Mouse (Mus musculus): ENCODE data around the gene Arsg. TPM values are rescaled to one million over a fixed set of nuclear protein-coding genes. Genes with fewer than 3 reads are reported as not detected.
A peak's percentile ranks its signal among the peaks of the same experiment; 100 is the strongest.

Gene Arsg
- polyA plus RNA-seq, 1 experiment, result 0.45 TPM

DNA sequence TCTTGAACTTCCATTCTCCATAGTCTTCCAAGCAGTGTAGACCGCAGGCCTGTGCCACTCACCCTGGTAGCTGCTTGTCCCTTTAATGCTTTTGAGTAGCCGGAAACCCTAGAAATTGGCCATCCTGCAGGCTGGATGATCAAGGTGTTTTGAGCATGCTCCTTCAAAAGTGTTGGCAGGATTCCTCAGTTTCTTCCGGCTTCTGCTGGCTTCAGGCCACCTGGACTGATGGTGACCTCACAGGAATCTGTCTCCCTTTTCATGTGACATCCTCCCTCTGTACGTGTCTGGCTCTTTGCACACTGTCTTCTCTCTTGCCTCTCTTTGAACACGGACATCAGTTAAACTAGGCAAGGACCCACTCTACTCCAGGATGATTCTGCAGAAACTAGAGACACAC is 27.0 kb downstream of the Arsg start:
- no peak for TF ChIP-seq GATA1 (IDR thresholded peaks at IDR 0.05; ENCODE audit: low read length)

DNA sequence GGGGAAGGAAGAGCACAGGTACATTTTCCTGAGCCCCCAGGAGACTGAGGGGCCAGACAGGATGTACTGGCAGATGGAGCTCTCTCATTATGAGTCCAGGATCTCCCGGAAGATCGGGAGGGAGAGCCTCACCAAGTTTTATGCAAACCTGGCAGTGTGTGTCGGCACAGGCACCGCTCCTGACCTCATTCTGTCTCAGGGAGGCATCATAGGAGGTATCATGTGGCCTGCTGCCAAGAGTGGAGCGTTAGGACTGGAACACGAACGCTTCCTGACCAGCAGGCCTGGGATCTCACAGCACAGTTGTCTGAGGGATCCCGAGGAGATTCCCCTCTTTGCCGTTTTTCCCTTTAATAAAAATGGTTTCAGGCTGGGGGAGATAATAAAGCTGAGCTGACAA is 31.8 kb downstream of the Arsg start:
- TF ChIP-seq GATA1 (IDR thresholded peaks at IDR 0.05; ENCODE audit: low read length), result no peak

DNA sequence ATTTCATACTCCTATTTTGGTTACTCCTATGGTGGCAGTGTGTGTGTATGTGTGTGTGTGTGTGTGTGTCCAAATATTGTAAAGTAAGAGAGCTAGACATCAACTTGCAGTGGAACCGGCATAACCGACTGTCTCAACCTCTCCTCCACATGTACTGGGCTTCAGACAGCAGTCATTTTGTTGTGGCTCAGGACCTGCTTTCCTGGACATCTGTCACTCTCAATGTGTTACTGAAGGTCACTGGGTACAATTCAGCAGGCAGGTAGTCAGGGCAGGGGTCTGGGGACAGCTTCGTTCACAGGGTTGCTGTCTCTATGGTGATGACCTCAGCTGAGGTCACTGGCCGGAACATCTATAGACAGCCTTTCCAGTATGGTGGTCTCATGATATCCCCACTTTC is 32.6 kb downstream of the Arsg start:
- TF ChIP-seq GATA1 (IDR thresholded peaks at IDR 0.05; ENCODE audit: low read length), result no peak

DNA sequence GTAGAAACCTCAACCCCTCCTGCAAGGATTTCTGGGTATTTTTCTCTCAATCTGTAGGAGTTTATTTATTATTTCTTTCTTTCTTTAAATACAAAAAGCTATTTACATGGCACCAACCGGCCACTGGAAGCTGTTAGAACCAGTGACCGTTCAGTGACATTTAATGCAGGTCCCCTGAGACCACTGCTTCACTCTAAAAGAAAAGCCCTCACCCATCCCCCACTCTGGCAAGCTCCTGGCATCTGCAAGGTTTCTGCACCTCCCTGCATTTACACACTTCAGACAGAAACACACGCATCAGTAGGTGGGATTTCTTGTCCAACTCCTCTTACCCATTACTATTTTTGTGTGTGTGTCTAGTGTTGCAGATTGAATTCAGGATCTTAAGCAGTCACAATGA is 33.9 kb downstream of the Arsg start:
- no peak for TF ChIP-seq GATA1 (IDR thresholded peaks at IDR 0.05; ENCODE audit: low read length)

DNA sequence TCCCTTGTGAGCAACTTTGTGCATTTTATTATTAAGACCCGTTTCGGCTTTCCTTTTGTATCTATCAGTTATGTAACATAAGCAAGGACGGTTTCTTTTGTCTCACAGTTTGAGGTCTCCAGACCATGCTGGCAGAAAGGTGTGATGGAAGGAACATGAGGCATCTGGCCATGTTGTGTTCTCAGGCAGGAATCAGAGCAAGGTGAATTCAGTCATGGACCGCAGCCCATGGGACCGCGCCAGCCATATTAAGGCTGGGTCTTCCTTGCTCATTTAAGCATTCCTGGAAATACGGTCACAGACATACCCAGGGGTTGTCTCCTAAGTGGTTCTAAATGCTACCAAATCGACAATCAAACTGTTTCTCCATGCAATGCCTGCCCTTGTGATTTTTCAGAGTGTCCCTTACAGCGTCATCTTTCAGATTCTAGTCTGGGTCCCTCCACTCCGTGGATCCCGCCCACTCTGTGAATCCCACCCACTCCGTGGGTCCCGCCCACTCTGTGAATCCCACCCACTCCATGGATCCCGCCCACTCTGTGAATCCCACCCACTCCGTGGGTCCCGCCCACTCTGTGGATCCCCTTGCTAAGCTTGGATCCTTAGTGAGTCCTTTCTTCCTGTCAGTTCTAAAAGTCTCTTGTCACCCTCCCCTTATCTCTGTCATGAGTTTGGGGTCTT is 40.0 kb downstream of the Arsg start:
- TF ChIP-seq GATA1 (IDR thresholded peaks at IDR 0.05; ENCODE audit: low read length), result no peak

DNA sequence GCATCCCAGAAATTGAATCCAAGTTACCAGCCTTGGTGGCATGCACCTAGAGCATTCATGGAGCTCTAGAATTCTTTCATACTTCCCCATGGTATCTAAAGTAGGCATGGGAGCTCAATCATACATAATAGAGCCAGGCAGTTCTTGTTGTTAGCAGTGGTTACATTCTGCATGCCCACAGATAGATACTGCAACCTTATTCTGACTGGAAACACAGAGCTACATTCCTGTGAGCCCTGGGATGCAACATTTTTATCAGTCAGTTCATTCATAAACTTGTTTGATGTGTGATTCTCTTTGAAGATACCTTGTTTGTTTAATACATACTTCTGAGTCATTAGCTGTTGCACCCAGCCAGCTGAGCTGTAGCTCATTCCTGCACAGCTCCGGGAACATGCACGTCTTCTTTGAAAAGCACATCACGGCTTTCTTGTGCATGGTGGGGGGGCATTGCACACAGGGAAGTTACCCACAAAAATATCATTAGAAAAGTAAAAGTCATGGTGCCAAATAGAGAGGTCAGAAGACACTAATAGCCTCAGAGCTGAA is 41.0 kb downstream of the Arsg start:
- TF ChIP-seq GATA1 (IDR thresholded peaks at IDR 0.05; ENCODE audit: low read length), result no peak

DNA sequence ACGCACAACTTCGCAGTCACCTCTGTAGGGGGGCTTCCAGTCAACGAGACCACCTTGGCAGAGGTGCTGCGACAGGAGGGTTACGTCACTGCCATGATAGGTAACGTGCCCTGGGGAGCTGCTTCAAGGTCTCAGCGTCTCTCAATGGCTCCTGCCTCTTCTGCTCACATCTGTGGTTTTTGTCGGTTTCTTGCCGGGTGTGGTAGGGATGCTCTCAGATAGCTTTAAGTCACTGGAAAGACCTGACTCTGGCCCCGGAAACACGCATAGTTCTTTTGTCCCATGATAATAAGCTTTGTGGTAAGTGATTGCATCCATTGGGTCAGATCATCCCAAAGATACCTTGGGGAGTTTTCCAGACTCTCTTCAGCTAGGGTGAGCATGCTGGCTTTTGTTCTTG is 44.2 kb downstream of the Arsg start:
- TF ChIP-seq GATA1 (IDR thresholded peaks at IDR 0.05; ENCODE audit: low read length), result no peak

DNA sequence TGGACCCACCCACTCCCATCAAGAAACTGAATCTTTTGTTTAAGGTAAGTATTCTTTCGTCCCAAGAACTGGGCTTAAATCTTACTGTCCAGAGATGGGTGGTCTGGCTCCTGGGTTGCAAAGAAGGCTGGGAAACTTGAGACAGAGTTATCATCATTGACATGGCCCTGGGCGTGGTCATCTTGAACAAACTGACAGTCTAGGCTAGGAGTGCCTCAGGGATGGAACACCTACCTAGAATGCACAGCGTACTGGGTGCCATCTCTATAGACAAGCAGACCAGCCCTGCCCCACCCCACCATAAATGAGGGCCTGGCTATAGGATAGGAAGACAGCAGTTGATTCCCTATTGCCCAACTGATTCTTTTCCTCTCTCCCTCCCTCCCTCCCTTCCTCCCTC is 44.6 kb downstream of the Arsg start:
- no peak for TF ChIP-seq GATA1 (IDR thresholded peaks at IDR 0.05; ENCODE audit: low read length)

DNA sequence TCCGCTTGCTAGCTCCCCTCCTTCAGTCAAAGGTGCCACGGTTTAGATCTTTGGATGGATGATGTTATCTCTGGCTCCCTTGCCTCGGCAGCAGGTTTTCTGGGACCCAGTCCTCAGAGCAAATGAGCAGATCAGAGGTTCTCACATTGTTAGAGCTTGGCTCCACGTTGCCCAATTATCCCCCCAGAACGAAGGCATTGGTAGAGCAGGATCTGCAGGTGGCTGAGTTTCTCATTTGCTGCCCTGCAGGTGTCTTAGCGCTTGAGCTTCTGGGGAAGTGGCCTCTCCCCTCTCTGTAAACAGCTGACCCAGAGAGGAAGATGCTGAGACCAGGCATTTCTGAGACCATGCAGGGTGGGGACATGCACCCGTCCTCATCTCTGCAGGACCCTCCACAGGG is 47.8 kb downstream of the Arsg start:
- TF ChIP-seq GATA1 (IDR thresholded peaks at IDR 0.05; ENCODE audit: low read length), result no peak

DNA sequence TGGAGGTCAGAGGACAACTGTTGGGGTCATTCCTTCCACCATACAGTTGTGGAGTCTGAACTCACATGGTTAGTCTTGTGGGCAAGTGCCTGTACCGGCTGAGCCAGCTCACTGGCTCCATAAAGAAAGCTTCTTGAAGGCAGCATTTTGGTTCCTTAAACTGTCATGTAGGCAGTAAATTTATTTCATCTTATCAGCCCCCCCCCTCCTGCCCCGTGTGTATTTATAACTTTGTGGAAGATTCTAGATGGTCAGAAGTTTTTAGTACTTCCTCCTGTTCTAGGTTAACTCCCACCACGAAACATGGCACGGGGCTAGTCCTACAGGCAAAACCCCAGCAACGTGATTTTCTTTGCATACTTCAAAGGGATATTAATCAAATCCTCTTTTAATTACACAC is 51.7 kb downstream of the Arsg start:
- TF ChIP-seq GATA1 (IDR thresholded peaks at IDR 0.05; ENCODE audit: low read length), result no peak

DNA sequence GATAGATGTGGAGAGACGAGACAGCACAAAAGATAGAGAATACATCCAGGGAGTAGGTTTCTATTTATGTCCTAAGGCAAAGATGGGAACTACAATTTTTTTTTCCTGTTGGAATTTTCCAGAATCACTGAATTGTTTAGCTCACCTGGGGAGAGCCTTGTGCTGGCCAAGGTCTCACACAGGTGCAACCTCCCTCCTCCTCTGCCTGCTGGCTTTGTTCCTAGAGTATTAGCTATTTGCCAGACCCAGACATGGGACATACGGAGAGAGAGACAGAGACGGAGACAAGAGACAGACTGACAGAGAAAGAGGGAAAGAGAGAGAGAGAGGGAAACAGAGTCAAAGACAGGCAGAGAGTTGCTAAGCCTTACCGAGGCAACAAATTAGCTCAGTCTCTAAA is 52.4 kb downstream of the Arsg start:
- TF ChIP-seq GATA1 (IDR thresholded peaks at IDR 0.05; ENCODE audit: low read length), result no peak

DNA sequence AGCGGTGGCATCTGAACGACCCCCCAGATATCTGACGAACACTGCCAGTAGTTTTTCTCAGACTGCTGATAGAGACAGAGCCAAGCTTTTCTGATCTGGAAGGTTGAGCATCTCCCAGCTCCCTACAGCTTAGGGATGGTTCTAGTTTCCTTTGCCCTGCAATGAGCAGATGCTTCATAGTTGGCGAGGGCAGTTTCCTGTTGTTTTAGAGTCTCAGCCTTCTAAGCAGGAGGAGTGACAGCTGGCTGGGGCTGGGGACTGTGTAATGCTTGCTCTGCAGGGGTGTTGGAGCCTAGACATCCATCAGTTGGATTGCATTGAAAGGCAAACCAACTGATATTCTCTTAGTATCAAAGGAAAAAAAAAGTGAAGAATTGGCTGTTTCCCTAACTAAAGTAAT is 56.9 kb downstream of the Arsg start:
- no peak for TF ChIP-seq GATA1 (IDR thresholded peaks at IDR 0.05; ENCODE audit: low read length)

DNA sequence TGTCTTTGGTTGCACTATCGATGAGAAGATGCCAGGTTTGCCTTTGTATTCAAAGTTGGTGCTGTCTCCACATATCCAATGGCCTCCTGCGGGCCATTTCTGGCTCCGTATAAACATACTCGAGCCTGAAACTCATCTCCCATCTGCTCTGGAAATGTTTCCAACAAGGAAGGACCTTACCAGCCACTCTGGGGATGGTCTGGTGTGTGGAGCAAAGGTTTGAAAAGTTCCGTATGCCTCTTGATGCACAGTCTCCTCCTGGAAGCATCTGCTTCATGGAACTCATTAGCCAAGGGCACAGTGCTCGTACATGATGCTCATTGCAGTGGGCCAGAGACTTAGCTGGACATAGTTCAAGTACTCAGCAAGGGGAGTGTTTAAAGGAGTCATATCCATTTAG is 62.8 kb downstream of the Arsg start:
- no peak for TF ChIP-seq GATA1 (IDR thresholded peaks at IDR 0.05; ENCODE audit: low read length)

DNA sequence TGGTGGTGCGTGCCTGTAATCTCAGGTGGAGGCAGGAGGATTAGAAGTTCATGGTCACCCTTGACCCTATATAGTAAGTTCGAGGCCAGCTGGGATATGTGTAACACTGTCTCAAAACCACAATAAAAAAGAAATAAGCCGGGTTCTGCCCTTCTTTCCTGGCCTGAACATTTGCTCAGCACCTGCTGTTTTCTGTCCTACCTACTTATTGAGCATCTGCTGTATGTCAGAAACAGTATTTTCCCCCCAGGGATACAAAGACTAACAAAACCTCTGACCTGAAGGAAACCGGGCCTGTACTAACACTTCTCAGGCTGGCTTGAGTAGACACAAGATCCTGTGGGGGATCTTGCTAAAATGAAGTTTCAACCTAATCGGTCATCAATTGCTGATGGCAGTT is 63.8 kb downstream of the Arsg start:
- no peak for TF ChIP-seq GATA1 (IDR thresholded peaks at IDR 0.05; ENCODE audit: low read length)

DNA sequence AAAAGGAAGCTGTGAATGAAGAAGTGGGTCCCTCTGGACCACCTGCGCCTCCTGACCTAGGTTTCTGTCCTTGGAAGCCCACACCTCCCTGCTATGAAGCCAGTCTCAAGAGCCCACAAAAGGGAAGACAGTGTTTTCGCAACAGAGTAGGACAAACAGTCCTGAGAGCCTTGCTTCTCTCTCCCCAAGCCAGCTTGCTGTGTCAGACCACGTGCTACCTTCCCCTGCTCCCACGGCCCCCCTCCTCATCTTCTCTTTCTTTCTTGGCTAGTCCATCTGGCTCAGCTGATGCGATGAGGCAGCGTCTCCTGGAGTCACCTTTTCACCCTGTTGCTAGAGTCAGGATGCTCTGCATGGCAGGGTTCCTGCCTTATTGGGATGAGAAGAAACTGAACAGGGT is 66.1 kb downstream of the Arsg start:
- TF ChIP-seq GATA1 (IDR thresholded peaks at IDR 0.05; ENCODE audit: low read length), result no peak

DNA sequence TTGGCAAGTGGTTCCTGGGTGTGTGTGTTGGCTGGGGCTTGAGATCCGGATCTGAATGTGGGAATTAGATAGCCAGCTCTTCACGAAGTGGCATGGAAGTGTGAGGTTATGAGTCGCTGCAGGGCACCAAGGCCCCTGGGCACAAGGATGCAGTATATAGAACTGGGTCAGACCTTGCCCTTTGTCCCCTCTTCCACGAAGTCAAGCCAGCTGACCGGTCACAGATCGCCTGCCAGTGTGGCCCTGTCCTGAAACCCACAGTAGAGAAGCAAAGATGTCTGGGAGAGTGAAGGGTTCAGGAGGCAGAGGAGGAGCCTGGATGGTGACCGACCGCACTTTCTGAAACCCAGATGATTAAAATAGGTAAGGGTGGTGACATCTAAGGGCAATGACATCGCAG is 70.3 kb downstream of the Arsg start:
- no peak for TF ChIP-seq GATA1 (IDR thresholded peaks at IDR 0.05; ENCODE audit: low read length)

DNA sequence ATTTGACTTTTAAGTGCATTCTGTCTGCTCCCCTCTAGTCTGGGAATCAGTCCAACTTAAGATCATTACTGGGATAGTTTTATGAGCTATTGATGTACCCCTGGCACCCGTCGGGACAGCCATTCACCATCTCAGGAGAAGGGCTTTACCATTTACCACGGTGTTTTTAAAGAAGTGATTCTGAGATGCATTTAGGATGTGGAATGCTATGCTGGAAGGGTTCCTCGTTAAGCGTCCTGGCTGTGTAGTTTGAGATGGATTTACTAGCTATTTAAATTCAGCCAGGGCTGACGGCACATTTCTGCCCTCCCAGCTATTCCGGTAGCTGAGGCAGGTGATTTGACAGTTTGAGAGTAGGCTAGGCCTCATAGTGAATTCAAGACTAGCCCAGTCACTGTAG is 71.3 kb downstream of the Arsg start:
- TF ChIP-seq GATA1 (IDR thresholded peaks at IDR 0.05; ENCODE audit: low read length), result no peak

DNA sequence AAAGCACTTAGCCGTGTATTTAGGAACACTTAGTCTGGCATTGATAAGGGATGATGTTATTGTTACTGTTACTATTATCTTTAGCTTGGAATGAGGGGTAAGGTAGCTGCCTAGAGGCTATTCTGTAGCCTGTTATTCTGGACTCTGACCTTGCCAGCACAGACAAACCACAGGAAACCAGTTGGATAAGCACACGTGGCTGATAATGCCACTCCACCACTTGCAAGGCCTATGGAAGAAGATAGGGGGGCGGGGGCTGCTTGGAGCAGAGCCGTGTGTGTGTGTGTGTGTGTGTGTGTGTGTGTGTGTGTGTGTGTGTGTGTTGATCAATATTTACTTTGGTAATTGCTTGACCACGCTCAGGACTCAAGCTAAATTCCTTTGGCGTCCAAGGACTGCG is 72.1 kb downstream of the Arsg start:
- peak; percentile 91 for TF ChIP-seq GATA1 (IDR thresholded peaks at IDR 0.05; ENCODE audit: low read length)

Measured in G1E-ER4 (cell line).